Mouse (Mus musculus) MEL (cell line): ENCODE measurements around the gene Ebi3. TPM values are rescaled to one million over a fixed set of nuclear protein-coding genes. Genes with fewer than 3 reads are reported as not detected.

Experiments
- DNase-seq: peaks from one replicate; pipeline ENCODE4 v3.0.0; 2011; ENCODE audit warnings: low read depth, low spot score
- H3K27ac ChIP-seq: 2 replicates; pipeline ENCODE4 v1.5.1; 2012; ENCODE audit warnings: low read depth, mild to moderate bottlenecking, control low read depth, low read length, moderate library complexity; ENCODE audit not compliant: control insufficient read depth
- H3K27me3 ChIP-seq, 2 experiments: fragments of 150-350 bp in 1 of 2; sonication (generic) in 1 of 2; 2 replicates each; pipeline ENCODE4 v1.6.1; 2012; ENCODE audit warnings: low read length in 2 of 2, mild to moderate bottlenecking in 2 of 2, improper control_type of control experiment in 1 of 2, moderate library complexity in 1 of 2; ENCODE audit not compliant: insufficient read depth in 2 of 2, control insufficient read depth in 1 of 2
- H3K36me3 ChIP-seq, 2 experiments: 2 replicates each; pipeline ENCODE4 v1.6.1; 2012 to 2014; ENCODE audit warnings: low read length in 2 of 2, improper control_type of control experiment in 1 of 2, inconsistent platforms in 1 of 2, mild to moderate bottlenecking in 1 of 2; ENCODE audit not compliant: insufficient read depth in 2 of 2, control insufficient read depth in 1 of 2
- H3K4me1 ChIP-seq, 2 experiments: fragments of 150-350 bp in 1 of 2; sonication (generic) in 1 of 2; 2 replicates each; pipeline ENCODE4 v1.6.1; 2012; ENCODE audit warnings: low read length in 2 of 2, improper control_type of control experiment in 1 of 2, mild to moderate bottlenecking in 1 of 2; ENCODE audit not compliant: insufficient read depth in 2 of 2, control insufficient read depth in 1 of 2
- H3K4me3 ChIP-seq, 2 experiments: fragments of 150-350 bp in 1 of 2; sonication (generic) in 1 of 2; 2 replicates each; pipeline ENCODE4 v1.5.1; 2012; ENCODE audit warnings: low read depth in 2 of 2, low read length in 2 of 2, mild to moderate bottlenecking in 2 of 2, moderate library complexity in 2 of 2, control low read depth in 1 of 2, improper control_type of control experiment in 1 of 2; ENCODE audit not compliant: control insufficient read depth in 1 of 2, insufficient read depth in 1 of 2
- H3K79me2 ChIP-seq: 2 replicates; pipeline ENCODE4 v1.6.1; 2012; ENCODE audit warnings: mild to moderate bottlenecking, low read length, moderate library complexity; ENCODE audit not compliant: control insufficient read depth, poor library complexity, insufficient read depth
- H3K9ac ChIP-seq: 2 replicates; pipeline ENCODE4 v1.6.1; 2012; ENCODE audit warnings: low read depth, mild to moderate bottlenecking, control low read depth, low read length, moderate library complexity; ENCODE audit not compliant: control insufficient read depth, poor library complexity, severe bottlenecking
- H3K9me3 ChIP-seq: fragments of 150-350 bp; sonication (generic); replicated peaks from 2 replicates; pipeline ENCODE4 v1.6.1; 2012; ENCODE audit warnings: mild to moderate bottlenecking, low read length, improper control_type of control experiment, moderate library complexity; ENCODE audit not compliant: insufficient read depth
- CHD2 ChIP-seq: IDR thresholded peaks from 2 replicates; pipeline ENCODE4 v1.6.1; 2011; ENCODE audit warnings: low read length, improper control_type of control experiment
- CTCF ChIP-seq, 3 experiments: IDR thresholded peaks in 2 of 3; conservative IDR thresholded peaks in 1 of 3; 2 replicates each; pipeline ENCODE4 v1.5.1; 2011 to 2012; ENCODE audit warnings: low read length in 3 of 3, low read depth in 2 of 3, mild to moderate bottlenecking in 2 of 3, improper control_type of control experiment in 1 of 3, inconsistent platforms in 1 of 3, mixed read lengths in 1 of 3, moderate library complexity in 1 of 3; ENCODE audit not compliant: control insufficient read depth in 1 of 3, insufficient read depth in 1 of 3, poor library complexity in 1 of 3, severe bottlenecking in 1 of 3
- ELF1 ChIP-seq: IDR thresholded peaks from 2 replicates; pipeline ENCODE4 v1.6.1; 2014; ENCODE audit warnings: low read depth, mild to moderate bottlenecking, inconsistent platforms, low read length, improper control_type of control experiment, moderate library complexity
- ETS1 ChIP-seq: IDR thresholded peaks from 2 replicates; pipeline ENCODE4 v1.6.1; 2012; ENCODE audit warnings: low read depth, mild to moderate bottlenecking, inconsistent platforms, low read length, improper control_type of control experiment, moderate library complexity
- GATA1 ChIP-seq: IDR thresholded peaks from 2 replicates; pipeline ENCODE4 v1.6.1; 2011; ENCODE audit warnings: low read depth, low read length, improper control_type of control experiment
- JUND ChIP-seq: IDR thresholded peaks from 2 replicates; pipeline ENCODE4 v1.6.1; 2011; ENCODE audit warnings: low read depth, mild to moderate bottlenecking, improper control_type of control experiment, low read length
- KAT2A ChIP-seq: conservative IDR thresholded peaks from 2 replicates; pipeline ENCODE4 v1.6.1; 2012; ENCODE audit warnings: low read depth, low read length, improper control_type of control experiment, inconsistent platforms
- MAFK ChIP-seq: IDR thresholded peaks from 2 replicates; pipeline ENCODE4 v1.6.1; 2011; ENCODE audit warnings: low read depth, mild to moderate bottlenecking, low read length, improper control_type of control experiment, borderline replicate concordance
- MEF2A ChIP-seq: IDR thresholded peaks from 2 replicates; pipeline ENCODE4 v1.6.1; 2014; ENCODE audit warnings: low read depth, mild to moderate bottlenecking, inconsistent platforms, low read length, improper control_type of control experiment; ENCODE audit not compliant: poor library complexity, insufficient replicate concordance, severe bottlenecking; ENCODE audit errors: extremely low read depth
- MXI1 ChIP-seq: IDR thresholded peaks from 2 replicates; pipeline ENCODE4 v1.6.1; 2011; ENCODE audit warnings: mild to moderate bottlenecking, low read depth, low read length, improper control_type of control experiment
- MYB ChIP-seq: IDR thresholded peaks from 2 replicates; pipeline ENCODE4 v1.6.1; 2011; ENCODE audit warnings: mild to moderate bottlenecking, low read depth, low read length, improper control_type of control experiment
- MYC ChIP-seq: IDR thresholded peaks from 2 replicates; pipeline ENCODE4 v1.6.1; 2011; ENCODE audit warnings: low read depth, mild to moderate bottlenecking, low read length, improper control_type of control experiment, moderate library complexity
- POLR2AphosphoS5 ChIP-seq: IDR thresholded peaks from 2 replicates; pipeline ENCODE4 v1.6.1; 2012; ENCODE audit warnings: low read depth, borderline replicate concordance, mild to moderate bottlenecking, inconsistent platforms, low read length, moderate library complexity, mixed read lengths
- RCOR1 ChIP-seq: IDR thresholded peaks from 2 replicates; pipeline ENCODE4 v1.6.1; 2012; ENCODE audit warnings: low read depth, mild to moderate bottlenecking, inconsistent platforms, low read length, improper control_type of control experiment
- TAL1 ChIP-seq: IDR thresholded peaks from 2 replicates; pipeline ENCODE4 v1.6.1; 2012; ENCODE audit warnings: mild to moderate bottlenecking, inconsistent platforms, low read length, moderate library complexity, mixed read lengths
- USF1 ChIP-seq: IDR thresholded peaks from 2 replicates; pipeline ENCODE4 v1.6.1; 2014; ENCODE audit warnings: low read depth, mild to moderate bottlenecking, inconsistent platforms, low read length, improper control_type of control experiment, moderate library complexity
- ZC3H11A ChIP-seq: IDR thresholded peaks from 2 replicates; pipeline ENCODE4 v1.6.1; 2012; ENCODE audit warnings: low read depth, mild to moderate bottlenecking, inconsistent platforms, low read length, improper control_type of control experiment
- ZKSCAN1 ChIP-seq: IDR thresholded peaks from 2 replicates; pipeline ENCODE4 v1.6.1; 2012; ENCODE audit warnings: low read depth, mild to moderate bottlenecking, inconsistent platforms, low read length, improper control_type of control experiment, moderate library complexity
- polyA plus RNA-seq, 2 experiments: library from polyadenylated mRNA; stranded (reverse) in 1 of 2; unstranded in 1 of 2; fragments of >175 nt in 1 of 2; fragments of >200 nt in 1 of 2; gene quantifications; 2 replicates each; pipeline versions ENCODE4 v1.2.1 to v1.2.4; 2012; ENCODE audit warnings: low replicate concordance in 2 of 2, low read depth in 1 of 2; ENCODE audit not compliant: insufficient read length in 2 of 2, insufficient read depth in 1 of 2, missing spikeins in 1 of 2
- total RNA-seq: library from RNA; depleted of rRNA; stranded (reverse); fragments of 300-350 nt; gene quantifications from 2 replicates; pipeline ENCODE4 v1.2.3, GENCODE M21; 2012

Gene Ebi3
- total and polyA plus RNA-seq, 3 experiments, result 0.15 to 0.86 TPM; not detected in 1

GRCm38 (mm10) chr17:55903687-55904086, 48.8 kb upstream of the Ebi3 start:
- no peaks in the 10 kb centered on the region; a peak in 1 of 4 replicates for H3K27me3 ChIP-seq
- no peaks in the 10 kb centered on the region; a peak in 1 of 4 replicates for H3K4me1 ChIP-seq
- no peak overlapping the region for H3K4me3 ChIP-seq
- H3K9ac ChIP-seq, result no peak overlapping the region
- no peak overlapping the region for H3K27ac ChIP-seq
- no peaks in the 10 kb centered on the region for H3K9me3 ChIP-seq
- TF ChIP-seq MAFK, result no peak
- no peak for TF ChIP-seq MEF2A
- no peak for TF ChIP-seq POLR2AphosphoS5
- no peak for TF ChIP-seq RCOR1
- no peak for TF ChIP-seq MXI1
- TF ChIP-seq USF1, result no peak
- TF ChIP-seq KAT2A, result no peak
- TF ChIP-seq ETS1, result no peak
- TF ChIP-seq MYC, result no peak
- no peak for TF ChIP-seq ZC3H11A
- no peak for TF ChIP-seq CTCF (IDR thresholded peaks at IDR 0.05 in 2 of 3, conservative IDR thresholded peaks at IDR 0.05 in 1 of 3; ENCODE audit: control insufficient read depth in 1 of 3, insufficient read depth in 1 of 3, low read depth in 2 of 3, low read length in 3 of 3, poor library complexity in 1 of 3, severe bottlenecking in 1 of 3)
- DNase-seq, result no peak
- H3K79me2 ChIP-seq, result no peaks in the 10 kb centered on the region
- no peaks in the 10 kb centered on the region for H3K36me3 ChIP-seq

DNA sequence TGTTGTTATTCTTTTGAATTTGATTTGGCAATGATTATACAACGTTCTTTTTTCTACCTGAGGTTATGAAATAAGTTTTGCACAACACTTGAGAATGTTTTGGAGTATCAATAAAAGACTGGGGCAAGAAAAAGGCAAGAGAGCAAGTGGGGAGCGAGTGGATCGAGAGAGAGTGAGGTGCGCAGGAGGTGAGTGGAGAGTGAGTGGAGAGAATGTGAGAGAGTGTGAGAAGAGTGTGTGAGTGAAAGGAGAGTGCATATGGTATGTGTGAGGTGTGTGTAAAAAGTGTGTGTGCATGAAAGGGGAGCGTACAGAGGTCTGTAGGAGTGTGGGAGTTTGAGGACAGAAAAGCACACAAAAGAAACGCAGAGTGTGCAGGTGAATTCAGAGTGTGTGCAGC, 48.3 kb upstream of the Ebi3 start:
- Histone ChIP-seq H3K27ac (no peak overlapping the region), H3K36me3 (no peaks in the 10 kb centered on the region), H3K79me2 (no peaks in the 10 kb centered on the region), H3K9me3 (no peaks in the 10 kb centered on the region), H3K4me1 (no peaks in the 10 kb centered on the region; a peak in 1 of 4 replicates), H3K27me3 (no peaks in the 10 kb centered on the region; a peak in 1 of 4 replicates), H3K4me3 (no peak overlapping the region), H3K9ac (no peak overlapping the region)
- DNase-seq, result no peak
- no peak for TF ChIP-seq GATA1
- TF ChIP-seq CHD2, result no peak
- no peak for TF ChIP-seq MYC
- TF ChIP-seq MYB, result no peak
- TF ChIP-seq, all 39 proteins: peak for 0

- H3K36me3 ChIP-seq, result no peaks in the 10 kb centered on the region
- peaks cover 0 to 2% of the 10 kb centered on the region in 2 experiments; a peak in 1 of 4 replicates for H3K27me3 ChIP-seq
- TF ChIP-seq TAL1, result no peak
- no peak for TF ChIP-seq JUND
- TF ChIP-seq ELF1, result no peak
- TF ChIP-seq ZKSCAN1, result no peak
- no peaks in the 10 kb centered on the region; a peak in 1 of 4 replicates for H3K4me1 ChIP-seq
- no peak overlapping the region for H3K9ac ChIP-seq
- DNase-seq, result no peak
- no peaks in the 10 kb centered on the region for H3K9me3 ChIP-seq
- no peak overlapping the region for H3K4me3 ChIP-seq
- no peaks in the 10 kb centered on the region for H3K79me2 ChIP-seq
- H3K27ac ChIP-seq, result no peak overlapping the region
These were observed 45.8 kb upstream of the Ebi3 start for GRCm38 (mm10) chr17:55906669-55907068.
